Mouse (Mus musculus): ENCODE results near the gene Gtf2ird1.
"Not testable (repeated sequence)": the region's sequence is repeated elsewhere in the genome, so short reads cannot be mapped to it uniquely, and the experiment has no call there.

The Gtf2ird1 gene

DNA sequence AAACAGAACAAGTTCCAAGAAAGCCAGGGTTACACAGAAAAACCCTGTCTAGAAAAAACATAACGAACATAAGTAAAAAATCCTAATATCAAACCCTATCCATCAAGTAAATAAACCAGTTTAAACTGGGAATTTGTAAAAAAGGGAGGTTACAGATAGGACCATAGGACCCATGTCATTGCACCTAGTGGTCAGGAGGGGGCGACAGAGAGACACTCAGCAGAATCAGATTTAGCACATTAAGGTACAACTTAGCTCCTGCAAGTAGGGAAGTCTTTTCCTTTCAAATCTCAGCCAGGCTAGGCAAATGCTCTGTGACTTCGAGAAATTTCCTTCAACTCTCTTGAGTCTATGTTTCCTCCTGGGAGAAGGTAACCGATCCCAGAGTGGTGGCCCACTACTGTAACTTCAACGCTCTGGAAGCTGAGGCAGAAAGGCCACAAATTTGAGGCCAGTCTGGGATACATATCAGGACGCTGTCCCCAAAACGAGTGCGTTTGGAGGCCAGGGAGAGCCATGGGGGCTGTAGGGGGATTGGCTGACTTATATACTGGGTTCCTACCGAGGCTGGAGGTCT, 82.5 kb downstream of the Gtf2ird1 start:
- no peaks in the 10 kb centered on the region for H3K27me3 ChIP-seq (ENCODE audit: insufficient read depth, low read length)
- peaks cover 54% of the 10 kb centered on the region for H3K4me1 ChIP-seq (replicated peaks; ENCODE audit: low read depth, low read length)
- TF ChIP-seq NANOG (IDR thresholded peaks at IDR 0.05; ENCODE audit: borderline replicate concordance, low read length) (no peak), POU5F1 (IDR thresholded peaks at IDR 0.05; ENCODE audit: borderline replicate concordance, low read length) (no peak), CTCF (conservative IDR thresholded peaks at IDR 0.05; ENCODE audit: low read length) (peak; percentile 100)
- no peak overlapping the region for H3K4me3 ChIP-seq (replicated peaks; ENCODE audit: low read length)
- H3K36me3 ChIP-seq (ENCODE audit: insufficient read depth, low read length) = peaks cover 76% of the 10 kb centered on the region
- no peaks in the 10 kb centered on the region for H3K9me3 ChIP-seq (ENCODE audit: low read length)

- Histone ChIP-seq H3K4me1 (replicated peaks; ENCODE audit: low read depth, low read length) (peaks cover 54% of the 10 kb centered on the region), H3K36me3 (ENCODE audit: insufficient read depth, low read length) (peaks cover 83% of the 10 kb centered on the region), H3K4me3 (replicated peaks; ENCODE audit: low read length) (no peak overlapping the region), H3K9me3 (ENCODE audit: low read length) (no peaks in the 10 kb centered on the region), H3K27me3 (ENCODE audit: insufficient read depth, low read length) (no peaks in the 10 kb centered on the region)
- TF ChIP-seq POU5F1 (IDR thresholded peaks at IDR 0.05; ENCODE audit: borderline replicate concordance, low read length) = no peak
- peak; percentile 79 for TF ChIP-seq CTCF (conservative IDR thresholded peaks at IDR 0.05; ENCODE audit: low read length)
Observed at GRCm38 (mm10) chr5:134372926-134373658, 83.4 kb downstream of the Gtf2ird1 start.

GRCm38 (mm10) chr5:134371511-134372289, 84.8 kb downstream of the Gtf2ird1 start:
- Histone ChIP-seq H3K36me3 (ENCODE audit: insufficient read depth, low read length) (peaks cover 83% of the 10 kb centered on the region), H3K4me1 (replicated peaks; ENCODE audit: low read depth, low read length) (peaks cover 47% of the 10 kb centered on the region), H3K9me3 (ENCODE audit: low read length) (no peaks in the 10 kb centered on the region), H3K27me3 (ENCODE audit: insufficient read depth, low read length) (no peaks in the 10 kb centered on the region), H3K4me3 (replicated peaks; ENCODE audit: low read length) (no peak overlapping the region)
- TF ChIP-seq NANOG (IDR thresholded peaks at IDR 0.05; ENCODE audit: borderline replicate concordance, low read length) (no peak), CTCF (conservative IDR thresholded peaks at IDR 0.05; ENCODE audit: low read length) (no peak), POU5F1 (IDR thresholded peaks at IDR 0.05; ENCODE audit: borderline replicate concordance, low read length) (no peak)

- no peak overlapping the region for H3K4me3 ChIP-seq (replicated peaks; ENCODE audit: low read length)
- no peak for TF ChIP-seq CTCF (conservative IDR thresholded peaks at IDR 0.05; ENCODE audit: low read length)
- TF ChIP-seq POU5F1 (IDR thresholded peaks at IDR 0.05; ENCODE audit: borderline replicate concordance, low read length) = no peak
- no peak for TF ChIP-seq NANOG (IDR thresholded peaks at IDR 0.05; ENCODE audit: borderline replicate concordance, low read length)
- H3K27me3 ChIP-seq (ENCODE audit: insufficient read depth, low read length) = no peaks in the 10 kb centered on the region
- peaks cover 46% of the 10 kb centered on the region for H3K4me1 ChIP-seq (replicated peaks; ENCODE audit: low read depth, low read length)
- H3K36me3 ChIP-seq (ENCODE audit: insufficient read depth, low read length) = peaks cover 83% of the 10 kb centered on the region
- no peaks in the 10 kb centered on the region for H3K9me3 ChIP-seq (ENCODE audit: low read length)
Observed at GRCm38 (mm10) chr5:134370831-134371230, 85.7 kb downstream of the Gtf2ird1 start.

DNA sequence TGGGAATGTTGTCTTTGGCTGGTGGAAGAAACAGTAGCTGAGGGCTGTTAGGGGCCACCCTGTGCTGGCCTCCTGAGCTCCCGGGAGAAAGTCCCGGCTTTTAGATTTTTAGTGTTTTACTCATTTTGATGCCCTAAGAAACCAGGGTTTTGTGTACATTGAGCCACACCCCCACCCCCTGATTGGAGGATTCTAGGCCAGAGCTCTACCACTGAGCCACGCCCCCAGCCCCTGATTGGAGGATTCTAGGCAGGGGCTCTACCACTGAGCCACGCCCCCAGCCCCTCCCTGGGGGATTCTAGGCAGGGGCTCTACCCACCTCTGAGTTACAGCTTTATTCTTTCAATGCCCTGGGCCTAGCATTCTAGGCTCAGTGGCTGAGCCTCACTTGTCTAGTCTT, 97.4 kb downstream of the Gtf2ird1 start:
- TF ChIP-seq CTCF (conservative IDR thresholded peaks at IDR 0.05; ENCODE audit: low read length) = no peak
- TF ChIP-seq NANOG (IDR thresholded peaks at IDR 0.05; ENCODE audit: borderline replicate concordance, low read length) = no peak
- no peak for TF ChIP-seq POU5F1 (IDR thresholded peaks at IDR 0.05; ENCODE audit: borderline replicate concordance, low read length)
- Histone ChIP-seq H3K4me3 (replicated peaks; ENCODE audit: low read length) (no peak overlapping the region), H3K9me3 (ENCODE audit: low read length) (no peaks in the 10 kb centered on the region), H3K4me1 (replicated peaks; ENCODE audit: low read depth, low read length) (peaks cover 33% of the 10 kb centered on the region), H3K27me3 (ENCODE audit: insufficient read depth, low read length) (no peaks in the 10 kb centered on the region), H3K36me3 (ENCODE audit: insufficient read depth, low read length) (peaks cover 72% of the 10 kb centered on the region)

GRCm38 (mm10) chr5:134355372-134355771, 101.1 kb downstream of the Gtf2ird1 start:
- H3K4me3 ChIP-seq (replicated peaks; ENCODE audit: low read length) = not testable (repeated sequence)

DNA sequence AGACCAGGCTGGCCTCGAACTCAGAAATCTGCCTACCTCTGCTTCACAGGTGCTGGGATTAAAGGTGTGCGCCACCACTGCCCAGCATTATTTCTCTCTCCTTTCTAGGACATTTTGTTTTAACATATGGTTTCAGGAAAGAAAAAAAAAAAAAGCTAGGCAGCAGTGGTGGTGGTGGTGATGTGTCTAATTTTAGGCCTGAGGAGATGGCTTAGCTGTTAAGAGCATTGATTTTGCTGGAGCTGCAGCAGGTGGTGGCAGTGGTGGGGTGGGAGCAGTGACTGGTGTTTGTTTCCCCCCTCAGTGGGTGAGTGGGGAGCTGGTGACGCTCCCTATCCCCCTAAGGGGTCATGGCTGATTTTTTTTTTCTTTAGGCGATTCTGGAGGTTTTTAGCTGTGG, 103.4 kb downstream of the Gtf2ird1 start:
- Histone ChIP-seq H3K4me1 (replicated peaks; ENCODE audit: low read depth, low read length) (peaks cover 36% of the 10 kb centered on the region), H3K36me3 (ENCODE audit: insufficient read depth, low read length) (peaks cover 21% of the 10 kb centered on the region), H3K4me3 (replicated peaks; ENCODE audit: low read length) (no peak overlapping the region), H3K9me3 (ENCODE audit: low read length) (no peaks in the 10 kb centered on the region), H3K27me3 (ENCODE audit: insufficient read depth, low read length) (no peaks in the 10 kb centered on the region)
- TF ChIP-seq POU5F1 (IDR thresholded peaks at IDR 0.05; ENCODE audit: borderline replicate concordance, low read length) (no peak), NANOG (IDR thresholded peaks at IDR 0.05; ENCODE audit: borderline replicate concordance, low read length) (no peak), CTCF (conservative IDR thresholded peaks at IDR 0.05; ENCODE audit: low read length) (no peak)

More at GRCm38 (mm10) chr5:134355372-134355771, 101.1 kb downstream of the Gtf2ird1 start:
- H3K36me3 ChIP-seq (ENCODE audit: insufficient read depth, low read length) = peaks cover 43% of the 10 kb centered on the region
- H3K4me1 ChIP-seq (replicated peaks; ENCODE audit: low read depth, low read length) = peaks cover 43% of the 10 kb centered on the region
- not testable (repeated sequence) for H3K9me3 ChIP-seq (ENCODE audit: low read length); H3K27me3 ChIP-seq (ENCODE audit: insufficient read depth, low read length)

DNA sequence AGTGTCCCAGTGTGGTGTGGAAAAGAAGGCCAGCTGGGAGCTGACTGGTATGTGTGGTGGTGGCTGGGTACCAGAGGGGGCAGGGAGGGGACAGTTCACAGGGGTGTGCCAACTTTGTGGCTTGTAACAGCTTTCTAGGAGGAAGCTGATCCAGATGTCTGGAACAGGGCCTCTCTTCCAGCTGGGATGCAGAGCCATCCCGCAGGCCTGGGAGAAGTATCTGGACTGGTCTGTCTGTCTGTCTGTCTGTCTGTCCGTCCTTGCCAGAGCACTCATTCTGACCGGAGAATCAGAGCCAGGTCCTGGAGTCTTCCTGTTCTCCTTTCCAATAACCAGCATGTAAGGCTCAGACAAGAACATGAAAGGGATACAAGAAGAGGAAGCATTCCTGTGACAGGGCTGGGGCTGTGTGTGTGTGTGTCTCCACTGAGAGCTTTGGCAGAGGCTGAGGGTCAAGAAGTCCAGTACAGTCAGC, 104.0 kb downstream of the Gtf2ird1 start:
- peaks cover 15% of the 10 kb centered on the region for H3K36me3 ChIP-seq (ENCODE audit: insufficient read depth, low read length)
- no peak overlapping the region for H3K4me3 ChIP-seq (replicated peaks; ENCODE audit: low read length)
- H3K27me3 ChIP-seq (ENCODE audit: insufficient read depth, low read length) = no peaks in the 10 kb centered on the region
- peaks cover 33% of the 10 kb centered on the region for H3K4me1 ChIP-seq (replicated peaks; ENCODE audit: low read depth, low read length)
- no peaks in the 10 kb centered on the region for H3K9me3 ChIP-seq (ENCODE audit: low read length)
- TF ChIP-seq CTCF (conservative IDR thresholded peaks at IDR 0.05; ENCODE audit: low read length) (no peak), NANOG (IDR thresholded peaks at IDR 0.05; ENCODE audit: borderline replicate concordance, low read length) (no peak), POU5F1 (IDR thresholded peaks at IDR 0.05; ENCODE audit: borderline replicate concordance, low read length) (no peak)
